Mouse (Mus musculus) cerebellum, adult 18-20 months (tissue): Measurements from ENCODE around the gene Sec16a.

Experiments
- DNase-seq, 2 experiments: peaks; one replicate each; pipeline ENCODE4 v3.0.0; 2021

Gene Sec16a

GRCm38 (mm10) chr2:26444946-26445665 is at the start of gene Sec16a:
Gene Sec16a, minus strand, starts transcription at chr2:26445216.
- peak; percentile 100 for DNase-seq

- no peak for DNase-seq
These were observed 49.4 kb upstream of the Sec16a start for GRCm38 (mm10) chr2:26494396-26494795.

GRCm38 (mm10) chr2:26493021-26493781 is 48.2 kb upstream of the Sec16a start:
- DNase-seq: no peak

- no peak for DNase-seq
These were observed 45.8 kb upstream of the Sec16a start for GRCm38 (mm10) chr2:26490760-26491301.

- no peak for DNase-seq
These were observed 43.6 kb upstream of the Sec16a start for GRCm38 (mm10) chr2:26488535-26489135.

- DNase-seq: peak in 1 of 2 experiments; percentile 27
These were observed 42.5 kb upstream of the Sec16a start for GRCm38 (mm10) chr2:26487322-26488021.

GRCm38 (mm10) chr2:26486835-26487321 is 41.9 kb upstream of the Sec16a start:
- DNase-seq: no peak

- DNase-seq: no peak
These were observed 41.3 kb upstream of the Sec16a start for GRCm38 (mm10) chr2:26486264-26486810.

- DNase-seq: no peak
These were observed 40.7 kb upstream of the Sec16a start for GRCm38 (mm10) chr2:26485710-26486109.

GRCm38 (mm10) chr2:26485278-26485677 is 40.3 kb upstream of the Sec16a start:
- no peak for DNase-seq

- no peak for DNase-seq
These were observed 39.2 kb upstream of the Sec16a start for GRCm38 (mm10) chr2:26484169-26484568.

GRCm38 (mm10) chr2:26483230-26483869 is 38.3 kb upstream of the Sec16a start:
- no peak for DNase-seq

- no peak for DNase-seq
These were observed 37.8 kb upstream of the Sec16a start for GRCm38 (mm10) chr2:26482824-26483223.

- no peak for DNase-seq
These were observed 36.9 kb upstream of the Sec16a start for GRCm38 (mm10) chr2:26481724-26482495.

- no peak for DNase-seq
These were observed 35.9 kb upstream of the Sec16a start for GRCm38 (mm10) chr2:26480911-26481310.

GRCm38 (mm10) chr2:26478685-26479205 is 33.7 kb upstream of the Sec16a start:
- DNase-seq: no peak

- DNase-seq: no peak
These were observed 32.9 kb upstream of the Sec16a start for GRCm38 (mm10) chr2:26477911-26478310.

GRCm38 (mm10) chr2:26475505-26476430 is 30.8 kb upstream of the Sec16a start:
- DNase-seq: no peak

- DNase-seq: no peak
These were observed 29.9 kb upstream of the Sec16a start for GRCm38 (mm10) chr2:26474789-26475504.
